Mouse (Mus musculus) kidney, embryonic 15.5 days (tissue): ENCODE measurements around the gene Cfap43. TPM values are rescaled to one million over a fixed set of nuclear protein-coding genes. Genes with fewer than 3 reads are reported as not detected.

ENCODE experiments used
- ATAC-seq: fragments of 200-750 bp; cut with Nextera tagmentation; replicated peaks from 2 replicates; pipeline ENCODE4 v1.8.0; 2017; ENCODE audit warnings: moderate TSS enrichment; ENCODE audit not compliant: low FRiP score
- H3K27ac ChIP-seq: fragments of 300-500 bp; sonication (generic); 2 replicates; pipeline ENCODE4 v1.5.1; 2015; ENCODE audit warnings: mild to moderate bottlenecking, inconsistent platforms
- H3K27me3 ChIP-seq: fragments of 300-500 bp; sonication (generic); 2 replicates; pipeline ENCODE4 v1.6.1; 2015; ENCODE audit warnings: inconsistent platforms
- H3K36me3 ChIP-seq: fragments of 300-500 bp; sonication (generic); 2 replicates; pipeline ENCODE4 v1.6.1; 2015; ENCODE audit warnings: inconsistent platforms
- H3K4me1 ChIP-seq: fragments of 300-500 bp; sonication (generic); 2 replicates; pipeline ENCODE4 v1.6.1; 2015; ENCODE audit warnings: inconsistent platforms
- H3K4me2 ChIP-seq: fragments of 300-500 bp; sonication (generic); 2 replicates; pipeline ENCODE4 v1.6.1; 2015; ENCODE audit warnings: moderate library complexity, mild to moderate bottlenecking, inconsistent platforms
- H3K4me3 ChIP-seq: fragments of 300-500 bp; sonication (generic); replicated peaks from 2 replicates; pipeline ENCODE4 v1.5.1; 2015; ENCODE audit warnings: mild to moderate bottlenecking, inconsistent platforms
- H3K9ac ChIP-seq: fragments of 300-500 bp; sonication (generic); 2 replicates; pipeline ENCODE4 v1.6.1; 2015; ENCODE audit warnings: mild to moderate bottlenecking, inconsistent platforms
- H3K9me3 ChIP-seq: fragments of 300-500 bp; sonication (generic); replicated peaks from 2 replicates; pipeline ENCODE4 v1.6.1; 2016; ENCODE audit warnings: inconsistent platforms
- WGBS: fragments of 180-500 bp; shearing (Covaris S2); methylation state at CpG from one replicate; pipeline ENCODE4 v1.1.7; 2015; ENCODE audit warnings: mixed read lengths; 5-methylcytosine and 5-hydroxymethylcytosine counted together
- polyA plus RNA-seq: library from polyadenylated mRNA; unstranded; fragments of >200 nt; fragmentation: Nextera tagmentation; extraction: Ambion mirVana; gene quantifications from 2 replicates; pipeline ENCODE4 v1.2.1, GENCODE M21; 2015

The Cfap43 gene
- polyA plus RNA-seq, 1 experiment from 2014 or later, result 0.06 TPM

GRCm38 (mm10) chr19:47934146-47934545, 15.1 kb upstream of the Cfap43 start:
- H3K4me2 ChIP-seq, result no peak overlapping the region
- ATAC-seq, result no peak
- no peaks in the 10 kb centered on the region for H3K9me3 ChIP-seq
- peaks cover 13% of the 10 kb centered on the region for H3K27me3 ChIP-seq
- no peak overlapping the region for H3K9ac ChIP-seq
- H3K4me3 ChIP-seq, result no peak overlapping the region
- WGBS, result 95% methylated on average over 8 of the region's 8 CpGs
- H3K4me1 ChIP-seq, result peaks cover 19% of the 10 kb centered on the region
- no peak overlapping the region for H3K27ac ChIP-seq
- H3K36me3 ChIP-seq, result no peaks in the 10 kb centered on the region

GRCm38 (mm10) chr19:47931982-47932638, 13.0 kb upstream of the Cfap43 start:
- 40% methylated on average over 7 of the region's 7 CpGs for WGBS
- Histone ChIP-seq H3K27ac (no peak overlapping the region), H3K27me3 (no peaks in the 10 kb centered on the region), H3K4me3 (no peak overlapping the region), H3K9ac (no peak overlapping the region), H3K36me3 (no peaks in the 10 kb centered on the region), H3K9me3 (0 out of 2 replicates have a peak, but pooled peaks cover 4% of the 10 kb centered on the region), H3K4me2 (no peak overlapping the region), H3K4me1 (peaks cover 11% of the 10 kb centered on the region)
- peak; percentile 67; the same call in 1 of the 2 replicates for ATAC-seq

GRCm38 (mm10) chr19:47929043-47929442, 10.0 kb upstream of the Cfap43 start:
- H3K4me3 ChIP-seq, result no peak overlapping the region
- no peak for ATAC-seq
- no peak overlapping the region for H3K4me2 ChIP-seq
- WGBS, result 55% methylated on average over 4 of the region's 4 CpGs
- H3K27me3 ChIP-seq, result no peaks in the 10 kb centered on the region
- no peaks in the 10 kb centered on the region for H3K36me3 ChIP-seq
- 0 out of 2 replicates have a peak, but pooled peaks cover 4% of the 10 kb centered on the region for H3K9me3 ChIP-seq
- peaks cover 9% of the 10 kb centered on the region for H3K4me1 ChIP-seq
- H3K9ac ChIP-seq, result no peak overlapping the region
- 0 out of 2 replicates have a peak overlapping the region, but pooled peaks have one; percentile 10 for H3K27ac ChIP-seq

GRCm38 (mm10) chr19:47927032-47927431, 7.9 kb upstream of the Cfap43 start:
- H3K4me2 ChIP-seq, result no peak overlapping the region
- H3K9ac ChIP-seq, result no peak overlapping the region
- no peaks in the 10 kb centered on the region for H3K27me3 ChIP-seq
- H3K27ac ChIP-seq, result no peak overlapping the region
- peaks cover 9% of the 10 kb centered on the region for H3K4me1 ChIP-seq
- H3K4me3 ChIP-seq, result no peak overlapping the region
- ATAC-seq, result no peak
- no peaks in the 10 kb centered on the region for H3K36me3 ChIP-seq
- 94% methylated on average over 2 of the region's 2 CpGs for WGBS
- H3K9me3 ChIP-seq, result 0 out of 2 replicates have a peak, but pooled peaks cover 4% of the 10 kb centered on the region

GRCm38 (mm10) chr19:47925819-47926218, 6.7 kb upstream of the Cfap43 start:
- H3K36me3 ChIP-seq, result no peaks in the 10 kb centered on the region
- peaks cover 9% of the 10 kb centered on the region for H3K4me1 ChIP-seq
- no peak for ATAC-seq
- H3K9ac ChIP-seq, result no peak overlapping the region
- no peaks in the 10 kb centered on the region for H3K27me3 ChIP-seq
- H3K27ac ChIP-seq, result 0 out of 2 replicates have a peak overlapping the region, but pooled peaks have one; percentile 14
- H3K4me2 ChIP-seq, result no peak overlapping the region
- 67% methylated on average over 7 of the region's 7 CpGs for WGBS
- H3K9me3 ChIP-seq, result 0 out of 2 replicates have a peak, but pooled peaks cover 4% of the 10 kb centered on the region
- H3K4me3 ChIP-seq, result no peak overlapping the region

GRCm38 (mm10) chr19:47919966-47920375, 884 bp upstream of the Cfap43 start:
- WGBS, result 2% methylated on average over 8 of the region's 8 CpGs
- H3K9ac ChIP-seq, result peak overlapping the region; percentile 87
- H3K4me1 ChIP-seq, result peaks cover 24% of the 10 kb centered on the region
- no peaks in the 10 kb centered on the region for H3K27me3 ChIP-seq
- H3K4me2 ChIP-seq, result peak overlapping the region; percentile 78
- peak overlapping the region; percentile 98 for H3K27ac ChIP-seq
- no peaks in the 10 kb centered on the region for H3K36me3 ChIP-seq
- H3K9me3 ChIP-seq, result no peaks in the 10 kb centered on the region
- peak overlapping the region; percentile 90 for H3K4me3 ChIP-seq
- peak; percentile 3; the same call in 1 of the 2 replicates for ATAC-seq

- Histone ChIP-seq H3K9me3 (no peaks in the 10 kb centered on the region), H3K4me2 (peak overlapping the region; percentile 78), H3K9ac (peak overlapping the region; percentile 87), H3K27me3 (no peaks in the 10 kb centered on the region), H3K27ac (peak overlapping the region; percentile 98), H3K36me3 (0 out of 2 replicates have a peak, but pooled peaks cover 4% of the 10 kb centered on the region), H3K4me3 (peak overlapping the region; percentile 90), H3K4me1 (peaks cover 24% of the 10 kb centered on the region)
- ATAC-seq, result peak; percentile 34
- under 1% methylated on average over 29 of the region's 29 CpGs for WGBS
Observed at GRCm38 (mm10) chr19:47918455-47919101, 509 bp downstream of the Cfap43 start.

GRCm38 (mm10) chr19:47918016-47918415, 1.1 kb downstream of the Cfap43 start:
- ATAC-seq, result no peak
- 15% methylated on average over 9 of the region's 9 CpGs for WGBS
- no peaks in the 10 kb centered on the region for H3K9me3 ChIP-seq

GRCm38 (mm10) chr19:47917396-47917795, 1.7 kb downstream of the Cfap43 start:
- ATAC-seq, result no peak
- Histone ChIP-seq H3K4me1 (peaks cover 24% of the 10 kb centered on the region), H3K36me3 (0 out of 2 replicates have a peak, but pooled peaks cover 4% of the 10 kb centered on the region), H3K9ac (peak overlapping the region; percentile 87), H3K4me3 (peak overlapping the region; percentile 90), H3K27me3 (no peaks in the 10 kb centered on the region), H3K9me3 (no peaks in the 10 kb centered on the region), H3K27ac (no peak overlapping the region), H3K4me2 (peak overlapping the region; percentile 78)
- WGBS, result 43% methylated on average over 4 of the region's 4 CpGs

More at GRCm38 (mm10) chr19:47918016-47918415, 1.1 kb downstream of the Cfap43 start:
- Histone ChIP-seq H3K27me3 (no peaks in the 10 kb centered on the region), H3K4me1 (peaks cover 24% of the 10 kb centered on the region), H3K36me3 (0 out of 2 replicates have a peak, but pooled peaks cover 4% of the 10 kb centered on the region), H3K9ac (peak overlapping the region; percentile 87), H3K27ac (no peak overlapping the region), H3K4me2 (peak overlapping the region; percentile 78), H3K4me3 (peak overlapping the region; percentile 90)

GRCm38 (mm10) chr19:47915251-47915650, 3.8 kb downstream of the Cfap43 start:
- H3K27me3 ChIP-seq, result no peaks in the 10 kb centered on the region
- no peaks in the 10 kb centered on the region for H3K9me3 ChIP-seq
- 89% methylated on average over 4 of the region's 4 CpGs for WGBS
- H3K36me3 ChIP-seq, result 0 out of 2 replicates have a peak, but pooled peaks cover 4% of the 10 kb centered on the region
- H3K9ac ChIP-seq, result no peak overlapping the region
- H3K4me3 ChIP-seq, result no peak overlapping the region
- H3K27ac ChIP-seq, result no peak overlapping the region
- H3K4me1 ChIP-seq, result peaks cover 31% of the 10 kb centered on the region
- no peak for ATAC-seq
- H3K4me2 ChIP-seq, result no peak overlapping the region

- Histone ChIP-seq H3K4me3 (no peak overlapping the region), H3K4me1 (peaks cover 36% of the 10 kb centered on the region), H3K36me3 (0 out of 2 replicates have a peak, but pooled peaks cover 4% of the 10 kb centered on the region), H3K9me3 (no peaks in the 10 kb centered on the region), H3K4me2 (no peak overlapping the region), H3K27me3 (no peaks in the 10 kb centered on the region), H3K9ac (no peak overlapping the region), H3K27ac (no peak overlapping the region)
- no peak for ATAC-seq
- WGBS, result 90% methylated on average over 4 of the region's 4 CpGs
Observed at GRCm38 (mm10) chr19:47914191-47914590, 4.9 kb downstream of the Cfap43 start.

GRCm38 (mm10) chr19:47913344-47913743, 5.7 kb downstream of the Cfap43 start:
- Histone ChIP-seq H3K4me1 (peaks cover 43% of the 10 kb centered on the region), H3K9ac (no peak overlapping the region), H3K27ac (no peak overlapping the region), H3K4me2 (no peak overlapping the region), H3K4me3 (no peak overlapping the region), H3K9me3 (no peaks in the 10 kb centered on the region), H3K27me3 (no peaks in the 10 kb centered on the region), H3K36me3 (0 out of 2 replicates have a peak, but pooled peaks cover 4% of the 10 kb centered on the region)
- no peak for ATAC-seq
- WGBS, result 75% methylated on average over 7 of the region's 7 CpGs
